Mouse (Mus musculus) midbrain, embryonic 15.5 days (tissue): Measurements from ENCODE around the gene Urod. TPM values are rescaled to one million over a fixed set of nuclear protein-coding genes. Genes with fewer than 3 reads are reported as not detected.

Source experiments
- ATAC-seq: fragments of 200-750 bp; cut with Nextera tagmentation; replicated peaks from 2 replicates; pipeline ENCODE4 v1.8.0; 2017; ENCODE audit warnings: moderate TSS enrichment
- H3K27ac ChIP-seq: fragments of 300-500 bp; sonication (generic); 2 replicates; pipeline ENCODE4 v1.5.1; 2015; ENCODE audit warnings: mild to moderate bottlenecking, inconsistent platforms
- H3K27me3 ChIP-seq: fragments of 300-500 bp; sonication (generic); replicated peaks from 2 replicates; pipeline ENCODE4 v1.6.1; 2015; ENCODE audit warnings: inconsistent platforms
- H3K36me3 ChIP-seq: fragments of 300-500 bp; sonication (generic); replicated peaks from 2 replicates; pipeline ENCODE4 v1.6.1; 2015; ENCODE audit warnings: inconsistent platforms
- H3K4me1 ChIP-seq: fragments of 300-500 bp; sonication (generic); 2 replicates; pipeline ENCODE4 v1.6.1; 2015; ENCODE audit warnings: inconsistent platforms
- H3K4me2 ChIP-seq: fragments of 300-500 bp; sonication (generic); 2 replicates; pipeline ENCODE4 v1.6.1; 2015; ENCODE audit warnings: inconsistent platforms, mild to moderate bottlenecking, moderate library complexity
- H3K4me3 ChIP-seq: fragments of 300-500 bp; sonication (generic); 2 replicates; pipeline ENCODE4 v1.5.1; 2015; ENCODE audit warnings: mild to moderate bottlenecking, inconsistent platforms
- H3K9ac ChIP-seq: fragments of 300-500 bp; sonication (generic); 2 replicates; pipeline ENCODE4 v1.6.1; 2015; ENCODE audit warnings: mild to moderate bottlenecking, inconsistent platforms
- H3K9me3 ChIP-seq: fragments of 300-500 bp; sonication (generic); 2 replicates; pipeline ENCODE4 v1.6.1; 2016; ENCODE audit warnings: inconsistent platforms
- WGBS: fragments of 180-500 bp; shearing (Covaris S2); methylation state at CpG from one replicate; pipeline ENCODE4 v1.1.7; 2015; ENCODE audit warnings: mixed read lengths; 5-methylcytosine and 5-hydroxymethylcytosine counted together
- polyA plus RNA-seq: library from polyadenylated mRNA; unstranded; fragments of >200 nt; fragmentation: Nextera tagmentation; extraction: Ambion mirVana; gene quantifications from 2 replicates; pipeline ENCODE4 v1.2.1, GENCODE M21; 2015

Gene Urod
- polyA plus RNA-seq, 1 experiment from 2014 or later: 51.4 TPM

GRCm38 (mm10) chr4:116987122-116987456 lies 7.1 kb downstream of the Urod start:
- Histone ChIP-seq H3K4me1 (no peaks in the 10 kb centered on the region), H3K36me3 (peaks cover 12% of the 10 kb centered on the region; the same call in 1 of the 2 replicates)
- WGBS: 73% methylated on average over 5 of the region's 5 CpGs

GRCm38 (mm10) chr4:116986400-116987121 lies 7.7 kb downstream of the Urod start:
- H3K36me3 ChIP-seq: peaks cover 14% of the 10 kb centered on the region; the same call in 1 of the 2 replicates
- 66% methylated on average over 17 of the region's 17 CpGs for WGBS
- ATAC-seq: peak; percentile 69
- H3K9ac ChIP-seq: no peak overlapping the region
- no peak overlapping the region for H3K27ac ChIP-seq
- H3K4me2 ChIP-seq: no peak overlapping the region
- H3K9me3 ChIP-seq: no peaks in the 10 kb centered on the region
- H3K27me3 ChIP-seq: no peaks in the 10 kb centered on the region
- no peaks in the 10 kb centered on the region for H3K4me1 ChIP-seq
- H3K4me3 ChIP-seq: no peak overlapping the region

More at GRCm38 (mm10) chr4:116987122-116987456, 7.1 kb downstream of the Urod start:
- Histone ChIP-seq H3K4me3 (no peak overlapping the region), H3K9me3 (no peaks in the 10 kb centered on the region), H3K27me3 (no peaks in the 10 kb centered on the region), H3K27ac (no peak overlapping the region), H3K4me2 (no peak overlapping the region), H3K9ac (no peak overlapping the region)
- no peak for ATAC-seq

- 91% methylated on average over 7 of the region's 7 CpGs for WGBS
- Histone ChIP-seq H3K9me3 (no peaks in the 10 kb centered on the region), H3K9ac (no peak overlapping the region), H3K4me2 (no peak overlapping the region), H3K36me3 (peaks cover 22% of the 10 kb centered on the region; the same call in 1 of the 2 replicates), H3K27ac (no peak overlapping the region), H3K4me3 (no peak overlapping the region), H3K4me1 (no peaks in the 10 kb centered on the region), H3K27me3 (no peaks in the 10 kb centered on the region)
- no peak for ATAC-seq
Measured at GRCm38 (mm10) chr4:116985681-116986080, 8.5 kb downstream of the Urod start.

- peaks cover 33% of the 10 kb centered on the region for H3K36me3 ChIP-seq
- 82% methylated on average over 2 of the region's 2 CpGs for WGBS
Measured at GRCm38 (mm10) chr4:116976503-116976902, 17.7 kb downstream of the Urod start.

GRCm38 (mm10) chr4:116954951-116955350 lies 39.3 kb downstream of the Urod start:
- H3K9me3 ChIP-seq: no peaks in the 10 kb centered on the region
- no peaks in the 10 kb centered on the region for H3K36me3 ChIP-seq
- no peak overlapping the region for H3K4me2 ChIP-seq
- no peak overlapping the region for H3K27ac ChIP-seq
- no peaks in the 10 kb centered on the region for H3K27me3 ChIP-seq
- no peaks in the 10 kb centered on the region for H3K4me1 ChIP-seq
- ATAC-seq: no peak
- H3K9ac ChIP-seq: no peak overlapping the region
- 88% methylated on average over 7 of the region's 7 CpGs for WGBS
- H3K4me3 ChIP-seq: no peak overlapping the region

More at GRCm38 (mm10) chr4:116976503-116976902, 17.7 kb downstream of the Urod start:
- no peak overlapping the region for H3K4me3 ChIP-seq
- no peak overlapping the region for H3K27ac ChIP-seq
- no peak overlapping the region for H3K4me2 ChIP-seq
- H3K9ac ChIP-seq: no peak overlapping the region
- H3K9me3 ChIP-seq: no peaks in the 10 kb centered on the region
- ATAC-seq: no peak
- no peaks in the 10 kb centered on the region for H3K27me3 ChIP-seq
- H3K4me1 ChIP-seq: no peaks in the 10 kb centered on the region

GRCm38 (mm10) chr4:116951642-116952041 lies 42.6 kb downstream of the Urod start:
- Histone ChIP-seq H3K27me3 (no peaks in the 10 kb centered on the region), H3K4me2 (no peak overlapping the region), H3K9me3 (no peaks in the 10 kb centered on the region), H3K4me1 (no peaks in the 10 kb centered on the region), H3K4me3 (no peak overlapping the region), H3K36me3 (no peaks in the 10 kb centered on the region), H3K9ac (no peak overlapping the region), H3K27ac (no peak overlapping the region)
- 62% methylated on average over 1 of the region's 1 CpGs for WGBS
- no peak for ATAC-seq

- no peaks in the 10 kb centered on the region for H3K36me3 ChIP-seq
- no peak overlapping the region for H3K9ac ChIP-seq
- H3K9me3 ChIP-seq: no peaks in the 10 kb centered on the region
- ATAC-seq: 0 out of 2 replicates have a peak, but pooled peaks have one; percentile 45
- no peak overlapping the region for H3K4me2 ChIP-seq
- H3K4me3 ChIP-seq: no peak overlapping the region
- H3K4me1 ChIP-seq: peaks cover 21% of the 10 kb centered on the region
- no peaks in the 10 kb centered on the region for H3K27me3 ChIP-seq
- 0 out of 2 replicates have a peak overlapping the region, but pooled peaks have one; percentile 34 for H3K27ac ChIP-seq
- 21% methylated on average over 5 of the region's 5 CpGs for WGBS
Measured at GRCm38 (mm10) chr4:116944055-116944454, 50.2 kb downstream of the Urod start.

GRCm38 (mm10) chr4:116942695-116943094 lies 51.5 kb downstream of the Urod start:
- no peaks in the 10 kb centered on the region for H3K27me3 ChIP-seq
- no peak overlapping the region for H3K27ac ChIP-seq
- H3K4me2 ChIP-seq: no peak overlapping the region
- H3K4me1 ChIP-seq: peaks cover 21% of the 10 kb centered on the region
- H3K9me3 ChIP-seq: no peaks in the 10 kb centered on the region
- ATAC-seq: no peak
- no peaks in the 10 kb centered on the region for H3K36me3 ChIP-seq
- H3K9ac ChIP-seq: no peak overlapping the region
- 38% methylated on average over 2 of the region's 2 CpGs for WGBS
- no peak overlapping the region for H3K4me3 ChIP-seq

Other genes starting within 250 kb of the Urod start
- gene Toe1, start 186.8 kb downstream of the Urod start, polyA plus RNA-seq: 31.9 and 32.0 TPM in 2 replicates
- 8.3 and 9.5 TPM in 2 replicates for gene Mutyh, start 186.7 kb downstream of the Urod start, polyA plus RNA-seq
- 0.59 and 0.92 TPM in 2 replicates for gene Hpdl, start 172.7 kb downstream of the Urod start, polyA plus RNA-seq
- gene Zswim5, start 117.0 kb downstream of the Urod start, polyA plus RNA-seq: 6.7 and 6.8 TPM in 2 replicates
- gene Hectd3, start 904 bp upstream of the Urod start, polyA plus RNA-seq: 25.8 and 27.0 TPM in 2 replicates
- gene Eif2b3, start 25.0 kb upstream of the Urod start, polyA plus RNA-seq: 44.6 and 46.2 TPM in 2 replicates
- 7.7 and 9.0 TPM in 2 replicates for gene Ptch2, start 101.7 kb upstream of the Urod start, polyA plus RNA-seq
- gene Btbd19, start 131.3 kb upstream of the Urod start, polyA plus RNA-seq: 3.9 and 4.3 TPM in 2 replicates
- gene Tctex1d4, start 132.4 kb upstream of the Urod start, polyA plus RNA-seq: 0.42 TPM in 1 of 2 replicates, not detected in the other
- gene Plk3, start 139.6 kb upstream of the Urod start, polyA plus RNA-seq: 19.1 and 19.3 TPM in 2 replicates
- 430 and 431 TPM in 2 replicates for gene Rps8, start 161.8 kb upstream of the Urod start, polyA plus RNA-seq
- 8.1 and 10.0 TPM in 2 replicates for gene Kif2c, start 188.2 kb upstream of the Urod start, polyA plus RNA-seq